Mouse (Mus musculus) WW6 (cell line): ENCODE measurements around the gene Mogat2.

Experiments
- DNase-seq: peaks from one replicate; pipeline ENCODE4 v3.0.0-alpha.2; 2013; ENCODE audit warnings: low read depth, low spot score

Gene Mogat2

GRCm38 (mm10) chr7:99238417-99238816 lies at the start of gene Mogat2:
Mogat2 (minus strand) TSS chr7:99238619.
- no peak for DNase-seq

GRCm38 (mm10) chr7:99287287-99287686 lies 48.9 kb upstream of the Mogat2 start:
- no peak for DNase-seq

- no peak for DNase-seq
Measured at GRCm38 (mm10) chr7:99279586-99279985, 41.2 kb upstream of the Mogat2 start.

GRCm38 (mm10) chr7:99278309-99278708 lies 39.9 kb upstream of the Mogat2 start:
- no peak for DNase-seq

- no peak for DNase-seq
Measured at GRCm38 (mm10) chr7:99276679-99277078, 38.3 kb upstream of the Mogat2 start.

GRCm38 (mm10) chr7:99275131-99275530 lies 36.7 kb upstream of the Mogat2 start:
- no peak for DNase-seq

GRCm38 (mm10) chr7:99271630-99272029 lies 33.2 kb upstream of the Mogat2 start:
- no peak for DNase-seq

GRCm38 (mm10) chr7:99268951-99269945 lies 30.8 kb upstream of the Mogat2 start:
- DNase-seq = no peak

- no peak for DNase-seq
Measured at GRCm38 (mm10) chr7:99268506-99268900, 30.1 kb upstream of the Mogat2 start.

GRCm38 (mm10) chr7:99267897-99268505 lies 29.6 kb upstream of the Mogat2 start:
- DNase-seq = no peak

GRCm38 (mm10) chr7:99267251-99267896 lies 29.0 kb upstream of the Mogat2 start, which contains the start of gene Map6:
Map6 (plus strand) TSS chr7:99267447.
- DNase-seq = no peak

- DNase-seq = no peak
Measured at GRCm38 (mm10) chr7:99264597-99264996, 26.2 kb upstream of the Mogat2 start.

- no peak for DNase-seq
Measured at GRCm38 (mm10) chr7:99263509-99263908, 25.1 kb upstream of the Mogat2 start.

GRCm38 (mm10) chr7:99261900-99262299 lies 23.5 kb upstream of the Mogat2 start:
- no peak for DNase-seq

- no peak for DNase-seq
Measured at GRCm38 (mm10) chr7:99255006-99255405, 16.6 kb upstream of the Mogat2 start.

- DNase-seq = no peak
Measured at GRCm38 (mm10) chr7:99250386-99250785, 12.0 kb upstream of the Mogat2 start.

- DNase-seq = no peak
Measured at GRCm38 (mm10) chr7:99249582-99249911, 11.1 kb upstream of the Mogat2 start.

- DNase-seq = no peak
Measured at GRCm38 (mm10) chr7:99248906-99249581, 10.6 kb upstream of the Mogat2 start.

- DNase-seq = no peak
Measured at GRCm38 (mm10) chr7:99248157-99248742, 9.8 kb upstream of the Mogat2 start.

GRCm38 (mm10) chr7:99242097-99242496 lies 3.7 kb upstream of the Mogat2 start:
- no peak for DNase-seq

- no peak for DNase-seq
Measured at GRCm38 (mm10) chr7:99236888-99237660, 1.3 kb downstream of the Mogat2 start.
